Mouse (Mus musculus) right cerebral cortex, postnatal 25 days (tissue): ENCODE data around the gene M1ap.
A peak's percentile ranks its signal among the peaks of the same experiment; 100 is the strongest.

Experiments
- DNase-seq: peaks from one replicate; pipeline ENCODE4 v3.0.0; 2022

The M1ap gene

GRCm38 (mm10) chr6:82939167-82939912 lies 7.4 kb upstream of the M1ap start, which contains the start of gene Sema4f:
Gene Sema4f (minus strand): TSS chr6:82939769.
- peak; percentile 82 for DNase-seq

GRCm38 (mm10) chr6:82940765-82941164 lies 5.9 kb upstream of the M1ap start:
- no peak for DNase-seq

GRCm38 (mm10) chr6:82945750-82946149 lies 952 bp upstream of the M1ap start:
- no peak for DNase-seq

GRCm38 (mm10) chr6:82956553-82957251 lies 10.0 kb downstream of the M1ap start:
- DNase-seq: no peak

- DNase-seq: no peak
Observed at GRCm38 (mm10) chr6:82961664-82962063, 15.0 kb downstream of the M1ap start.

GRCm38 (mm10) chr6:82969249-82970084 lies 22.8 kb downstream of the M1ap start:
- no peak for DNase-seq

GRCm38 (mm10) chr6:82971031-82971430 lies 24.3 kb downstream of the M1ap start:
- peak; percentile 52 for DNase-seq

GRCm38 (mm10) chr6:82987411-82987971 lies 40.8 kb downstream of the M1ap start:
- no peak for DNase-seq

GRCm38 (mm10) chr6:82993696-82994095 lies 47.0 kb downstream of the M1ap start:
- DNase-seq: no peak

- DNase-seq: no peak
Observed at GRCm38 (mm10) chr6:82994372-82994771, 47.7 kb downstream of the M1ap start.

- peak; percentile 87 for DNase-seq
Observed at GRCm38 (mm10) chr6:82996740-82997315, 50.1 kb downstream of the M1ap start.

- no peak for DNase-seq
Observed at GRCm38 (mm10) chr6:82997511-82998102, 50.9 kb downstream of the M1ap start.

- DNase-seq: no peak
Observed at GRCm38 (mm10) chr6:82998326-82998725, 51.6 kb downstream of the M1ap start.

- no peak for DNase-seq
Observed at GRCm38 (mm10) chr6:82999986-83000385, 53.3 kb downstream of the M1ap start.

- DNase-seq: no peak
Observed at GRCm38 (mm10) chr6:83003082-83003481, 56.4 kb downstream of the M1ap start.

GRCm38 (mm10) chr6:83003850-83004249 lies 57.1 kb downstream of the M1ap start:
- no peak for DNase-seq

- DNase-seq: no peak
Observed at GRCm38 (mm10) chr6:83004309-83004708, 57.6 kb downstream of the M1ap start.

GRCm38 (mm10) chr6:83004872-83005271 lies 58.2 kb downstream of the M1ap start:
- peak; percentile 19 for DNase-seq

- no peak for DNase-seq
Observed at GRCm38 (mm10) chr6:83005444-83006011, 58.8 kb downstream of the M1ap start.

- DNase-seq: no peak
Observed at GRCm38 (mm10) chr6:83006114-83006513, 59.4 kb downstream of the M1ap start.

- DNase-seq: no peak
Observed at GRCm38 (mm10) chr6:83008659-83009058, 62.0 kb downstream of the M1ap start.

GRCm38 (mm10) chr6:83010010-83010409 lies 63.3 kb downstream of the M1ap start:
- no peak for DNase-seq
